Mouse (Mus musculus): Measurements from ENCODE around the gene Apbb2. TPM values are rescaled to one million over a fixed set of nuclear protein-coding genes. Genes with fewer than 3 reads are reported as not detected.

Gene Apbb2
- polyA plus RNA-seq, 1 experiment from 2014 or later: 39.3 TPM

DNA sequence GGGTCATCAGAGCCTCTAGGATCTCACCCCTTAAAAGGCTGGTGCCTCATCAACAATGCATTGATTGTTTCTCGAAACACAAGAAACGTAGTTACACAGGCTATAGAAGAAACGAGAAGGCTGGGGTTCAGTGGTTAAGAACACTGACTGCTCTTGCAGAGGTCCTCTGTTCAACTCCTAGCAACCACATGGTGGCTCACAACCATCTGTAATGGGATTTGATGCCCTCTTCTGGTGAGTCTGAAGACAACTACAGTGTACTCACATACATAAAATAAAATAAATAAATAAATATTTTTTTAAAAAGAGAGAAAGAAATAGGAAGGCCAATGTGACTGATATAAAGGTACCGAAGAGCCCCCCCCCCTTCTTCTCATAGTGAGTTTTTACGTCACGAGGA is 228.0 kb downstream of the Apbb2 start:
- DNase-seq (ENCODE audit: low spot score) (no peak), ATAC-seq (replicated peaks; ENCODE audit: low FRiP score, low TSS enrichment, low read depth) (no peak)
- H3K27ac ChIP-seq (ENCODE audit: low read depth): no peak overlapping the region
- H3K9me3 ChIP-seq (ENCODE audit: control insufficient read depth, low read length): no peaks in the 10 kb centered on the region
- no peak overlapping the region for H3K4me2 ChIP-seq (ENCODE audit: low read length)
- H3K27me3 ChIP-seq (replicated peaks; ENCODE audit: control insufficient read depth, insufficient read depth, low read length): no peaks in the 10 kb centered on the region
- H3K9ac ChIP-seq (ENCODE audit: low read length): no peak overlapping the region
- no peak overlapping the region for H3K4me3 ChIP-seq (ENCODE audit: low read depth, low read length)
- H3K4me1 ChIP-seq (replicated peaks; ENCODE audit: control insufficient read depth, insufficient read depth, low read length): no peaks in the 10 kb centered on the region
- H3K36me3 ChIP-seq (ENCODE audit: control insufficient read depth, insufficient read depth, low read length): no peaks in the 10 kb centered on the region
- 91% methylated on average over 6 of the region's 6 CpGs for WGBS

DNA sequence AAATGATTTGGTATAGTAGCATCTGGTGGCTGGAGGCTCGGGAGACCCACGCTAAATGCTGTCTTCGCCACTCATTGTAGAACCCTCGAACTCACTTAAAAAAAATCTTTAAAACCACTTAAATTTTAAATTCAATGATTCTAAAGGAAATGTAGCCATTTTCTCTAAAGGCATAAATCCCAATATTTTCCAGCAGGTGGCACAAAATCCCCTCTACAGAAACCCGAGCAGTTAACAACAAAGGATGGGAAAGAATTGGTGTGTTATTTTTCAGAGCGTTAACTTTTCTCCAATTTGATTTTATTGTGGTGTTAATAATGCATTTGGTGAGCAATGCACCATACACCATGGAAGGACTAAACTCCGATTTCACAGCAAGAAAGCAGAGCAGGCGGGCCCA is 231.1 kb downstream of the Apbb2 start:
- H3K4me3 ChIP-seq (ENCODE audit: low read depth, low read length): no peak overlapping the region
- 73% methylated on average over 8 of the region's 8 CpGs for WGBS
- no peak overlapping the region for H3K27ac ChIP-seq (ENCODE audit: low read depth)
- no peak overlapping the region for H3K4me2 ChIP-seq (ENCODE audit: low read length)
- H3K27me3 ChIP-seq (replicated peaks; ENCODE audit: control insufficient read depth, insufficient read depth, low read length): no peaks in the 10 kb centered on the region
- no peaks in the 10 kb centered on the region for H3K36me3 ChIP-seq (ENCODE audit: control insufficient read depth, insufficient read depth, low read length)
- ATAC-seq (replicated peaks; ENCODE audit: low FRiP score, low TSS enrichment, low read depth): no peak
- no peaks in the 10 kb centered on the region for H3K9me3 ChIP-seq (ENCODE audit: control insufficient read depth, low read length)
- DNase-seq (ENCODE audit: low spot score): no peak
- no peak overlapping the region for H3K9ac ChIP-seq (ENCODE audit: low read length)
- no peaks in the 10 kb centered on the region for H3K4me1 ChIP-seq (replicated peaks; ENCODE audit: control insufficient read depth, insufficient read depth, low read length)

- Histone ChIP-seq H3K36me3 (ENCODE audit: control insufficient read depth, insufficient read depth, low read length) (no peaks in the 10 kb centered on the region), H3K4me1 (replicated peaks; ENCODE audit: control insufficient read depth, insufficient read depth, low read length) (no peaks in the 10 kb centered on the region), H3K9ac (ENCODE audit: low read length) (no peak overlapping the region), H3K9me3 (ENCODE audit: control insufficient read depth, low read length) (no peaks in the 10 kb centered on the region), H3K27ac (ENCODE audit: low read depth) (no peak overlapping the region), H3K4me2 (ENCODE audit: low read length) (no peak overlapping the region), H3K4me3 (ENCODE audit: low read depth, low read length) (no peak overlapping the region), H3K27me3 (replicated peaks; ENCODE audit: control insufficient read depth, insufficient read depth, low read length) (no peaks in the 10 kb centered on the region)
- ATAC-seq (replicated peaks; ENCODE audit: low FRiP score, low TSS enrichment, low read depth) (no peak), DNase-seq (ENCODE audit: low spot score) (peak; percentile 70)
- WGBS: 38% methylated on average over 3 of the region's 3 CpGs
Observed at GRCm38 (mm10) chr5:66385636-66386035, 232.9 kb downstream of the Apbb2 start.

- Histone ChIP-seq H3K9ac (ENCODE audit: low read length) (no peak overlapping the region), H3K4me3 (ENCODE audit: low read depth, low read length) (no peak overlapping the region), H3K27ac (ENCODE audit: low read depth) (no peak overlapping the region), H3K9me3 (ENCODE audit: control insufficient read depth, low read length) (no peaks in the 10 kb centered on the region), H3K4me2 (ENCODE audit: low read length) (no peak overlapping the region), H3K36me3 (ENCODE audit: control insufficient read depth, insufficient read depth, low read length) (no peaks in the 10 kb centered on the region), H3K4me1 (replicated peaks; ENCODE audit: control insufficient read depth, insufficient read depth, low read length) (no peaks in the 10 kb centered on the region), H3K27me3 (replicated peaks; ENCODE audit: control insufficient read depth, insufficient read depth, low read length) (no peaks in the 10 kb centered on the region)
- ATAC-seq (replicated peaks; ENCODE audit: low FRiP score, low TSS enrichment, low read depth): no peak
- 84% methylated on average over 6 of the region's 6 CpGs for WGBS
- DNase-seq (ENCODE audit: low spot score): no peak
Observed at GRCm38 (mm10) chr5:66384806-66385446, 233.7 kb downstream of the Apbb2 start.

GRCm38 (mm10) chr5:66384114-66384513 is 234.5 kb downstream of the Apbb2 start:
- ATAC-seq (replicated peaks; ENCODE audit: low FRiP score, low TSS enrichment, low read depth): no peak
- DNase-seq (ENCODE audit: low spot score): no peak

DNA sequence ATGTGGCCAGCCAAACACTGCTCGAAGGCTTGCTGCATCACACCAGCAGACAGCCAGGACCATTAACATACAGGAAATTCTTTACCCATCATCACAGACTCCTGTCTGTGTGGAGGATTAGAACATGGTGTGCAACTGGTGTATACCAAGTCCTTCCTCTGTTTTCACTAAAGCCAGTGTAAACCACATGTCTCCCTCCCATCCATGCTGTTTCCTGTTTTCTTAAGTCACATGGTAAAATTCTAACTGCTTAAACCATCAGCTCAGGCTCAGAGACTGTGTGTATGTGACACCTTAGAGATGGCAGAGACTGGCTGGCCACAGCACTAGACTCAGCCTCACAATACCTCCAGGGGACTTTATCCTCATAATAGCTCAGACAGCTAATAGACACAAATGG is 236.5 kb downstream of the Apbb2 start:
- WGBS: 72% methylated on average over 1 of the region's 1 CpGs
- H3K4me1 ChIP-seq (replicated peaks; ENCODE audit: control insufficient read depth, insufficient read depth, low read length): no peaks in the 10 kb centered on the region
- no peaks in the 10 kb centered on the region for H3K36me3 ChIP-seq (ENCODE audit: control insufficient read depth, insufficient read depth, low read length)
- no peaks in the 10 kb centered on the region for H3K9me3 ChIP-seq (ENCODE audit: control insufficient read depth, low read length)
- no peak overlapping the region for H3K4me3 ChIP-seq (ENCODE audit: low read depth, low read length)
- no peaks in the 10 kb centered on the region for H3K27me3 ChIP-seq (replicated peaks; ENCODE audit: control insufficient read depth, insufficient read depth, low read length)
- H3K27ac ChIP-seq (ENCODE audit: low read depth): no peak overlapping the region
- no peak for DNase-seq (ENCODE audit: low spot score)
- no peak overlapping the region for H3K4me2 ChIP-seq (ENCODE audit: low read length)
- ATAC-seq (replicated peaks; ENCODE audit: low FRiP score, low TSS enrichment, low read depth): no peak
- no peak overlapping the region for H3K9ac ChIP-seq (ENCODE audit: low read length)

More at GRCm38 (mm10) chr5:66384114-66384513, 234.5 kb downstream of the Apbb2 start:
- H3K27me3 ChIP-seq (replicated peaks; ENCODE audit: control insufficient read depth, insufficient read depth, low read length): no peaks in the 10 kb centered on the region
- H3K4me2 ChIP-seq (ENCODE audit: low read length): no peak overlapping the region
- no peak overlapping the region for H3K4me3 ChIP-seq (ENCODE audit: low read depth, low read length)
- no peak overlapping the region for H3K27ac ChIP-seq (ENCODE audit: low read depth)
- 71% methylated on average over 5 of the region's 5 CpGs for WGBS
- H3K4me1 ChIP-seq (replicated peaks; ENCODE audit: control insufficient read depth, insufficient read depth, low read length): no peaks in the 10 kb centered on the region
- no peak overlapping the region for H3K9ac ChIP-seq (ENCODE audit: low read length)
- no peaks in the 10 kb centered on the region for H3K36me3 ChIP-seq (ENCODE audit: control insufficient read depth, insufficient read depth, low read length)
- no peaks in the 10 kb centered on the region for H3K9me3 ChIP-seq (ENCODE audit: control insufficient read depth, low read length)

DNA sequence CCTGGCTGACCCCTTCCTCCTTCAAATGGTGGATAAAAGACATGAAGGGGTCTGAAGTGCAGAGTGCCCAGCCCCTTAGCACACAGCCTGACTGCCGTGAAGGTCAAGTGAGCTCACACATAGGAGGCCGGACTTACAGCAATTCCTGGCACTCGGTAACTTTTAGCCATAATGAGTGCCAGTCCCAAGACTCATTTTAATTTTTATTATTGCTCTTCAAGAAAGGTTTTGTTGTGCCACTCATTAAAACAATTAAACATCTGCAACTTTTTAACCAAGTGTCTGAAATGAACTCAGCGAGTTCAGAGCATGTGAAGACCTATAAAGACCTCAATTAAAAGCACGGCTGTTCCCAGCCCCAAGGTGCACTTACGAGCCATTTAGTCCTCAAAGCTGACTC is 239.6 kb downstream of the Apbb2 start:
- 90% methylated on average over 6 of the region's 6 CpGs for WGBS
- DNase-seq (ENCODE audit: low spot score) (no peak), ATAC-seq (replicated peaks; ENCODE audit: low FRiP score, low TSS enrichment, low read depth) (no peak)
- H3K9ac ChIP-seq (ENCODE audit: low read length): no peak overlapping the region
- no peak overlapping the region for H3K4me2 ChIP-seq (ENCODE audit: low read length)
- H3K9me3 ChIP-seq (ENCODE audit: control insufficient read depth, low read length): no peaks in the 10 kb centered on the region
- no peaks in the 10 kb centered on the region for H3K36me3 ChIP-seq (ENCODE audit: control insufficient read depth, insufficient read depth, low read length)
- H3K4me3 ChIP-seq (ENCODE audit: low read depth, low read length): no peak overlapping the region
- no peaks in the 10 kb centered on the region for H3K4me1 ChIP-seq (replicated peaks; ENCODE audit: control insufficient read depth, insufficient read depth, low read length)
- no peaks in the 10 kb centered on the region for H3K27me3 ChIP-seq (replicated peaks; ENCODE audit: control insufficient read depth, insufficient read depth, low read length)
- no peak overlapping the region for H3K27ac ChIP-seq (ENCODE audit: low read depth)

GRCm38 (mm10) chr5:66376589-66377270 is 241.9 kb downstream of the Apbb2 start:
- H3K9me3 ChIP-seq (ENCODE audit: control insufficient read depth, low read length): no peaks in the 10 kb centered on the region
- no peak overlapping the region for H3K4me2 ChIP-seq (ENCODE audit: low read length)
- no peaks in the 10 kb centered on the region for H3K36me3 ChIP-seq (ENCODE audit: control insufficient read depth, insufficient read depth, low read length)
- no peak overlapping the region for H3K9ac ChIP-seq (ENCODE audit: low read length)
- no peaks in the 10 kb centered on the region for H3K4me1 ChIP-seq (replicated peaks; ENCODE audit: control insufficient read depth, insufficient read depth, low read length)
- no peaks in the 10 kb centered on the region for H3K27me3 ChIP-seq (replicated peaks; ENCODE audit: control insufficient read depth, insufficient read depth, low read length)
- no peak for DNase-seq (ENCODE audit: low spot score)
- WGBS: 56% methylated on average over 14 of the region's 14 CpGs
- no peak overlapping the region for H3K4me3 ChIP-seq (ENCODE audit: low read depth, low read length)
- no peak overlapping the region for H3K27ac ChIP-seq (ENCODE audit: low read depth)
- ATAC-seq (replicated peaks; ENCODE audit: low FRiP score, low TSS enrichment, low read depth): no peak

DNA sequence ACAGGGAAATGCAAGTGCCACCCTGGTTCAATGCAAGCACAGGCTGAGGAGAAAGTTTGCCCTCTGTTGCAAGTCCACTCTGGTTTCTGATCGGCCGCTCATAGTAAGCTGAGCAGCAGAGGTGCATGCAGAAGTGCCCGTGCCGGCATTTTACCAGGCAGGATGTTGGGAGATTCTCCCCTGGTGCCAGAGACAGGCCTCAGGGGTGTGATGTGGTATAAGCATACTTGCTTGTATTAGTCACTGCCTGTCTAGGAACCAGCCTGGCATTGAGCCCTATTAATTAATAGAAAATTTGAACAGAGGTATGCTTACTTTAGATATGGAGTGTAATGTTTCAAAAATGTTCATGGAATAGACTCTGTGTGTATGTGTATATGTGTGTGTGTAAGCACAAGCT is 244.2 kb downstream of the Apbb2 start:
- no peaks in the 10 kb centered on the region for H3K9me3 ChIP-seq (ENCODE audit: control insufficient read depth, low read length)
- no peak for DNase-seq (ENCODE audit: low spot score)
- no peak overlapping the region for H3K27ac ChIP-seq (ENCODE audit: low read depth)
- no peak for ATAC-seq (replicated peaks; ENCODE audit: low FRiP score, low TSS enrichment, low read depth)
- no peaks in the 10 kb centered on the region for H3K36me3 ChIP-seq (ENCODE audit: control insufficient read depth, insufficient read depth, low read length)
- WGBS: 91% methylated on average over 4 of the region's 4 CpGs
- no peak overlapping the region for H3K4me3 ChIP-seq (ENCODE audit: low read depth, low read length)
- H3K4me1 ChIP-seq (replicated peaks; ENCODE audit: control insufficient read depth, insufficient read depth, low read length): no peaks in the 10 kb centered on the region
- no peak overlapping the region for H3K9ac ChIP-seq (ENCODE audit: low read length)
- H3K27me3 ChIP-seq (replicated peaks; ENCODE audit: control insufficient read depth, insufficient read depth, low read length): no peaks in the 10 kb centered on the region
- H3K4me2 ChIP-seq (ENCODE audit: low read length): no peak overlapping the region
